Mouse (Mus musculus) C2C12 (cell line): ENCODE measurements around the gene Scyl2. TPM values are rescaled to one million over a fixed set of nuclear protein-coding genes. Genes with fewer than 3 reads are reported as not detected.

Experiments used
- H3K27me3 ChIP-seq: one replicate; pipeline ENCODE4 v1.6.1; 2011; ENCODE audit not compliant: control insufficient read depth, insufficient read depth, insufficient read length
- H3K36me3 ChIP-seq: one replicate; pipeline ENCODE4 v1.6.1; 2011; ENCODE audit not compliant: control insufficient read depth, insufficient read depth
- H3K4me3 ChIP-seq: one replicate; pipeline ENCODE4 v1.5.1; 2011; ENCODE audit warnings: mild to moderate bottlenecking, control low read depth; ENCODE audit not compliant: poor library complexity, insufficient read depth, severe bottlenecking
- H3K79me2 ChIP-seq: one replicate; pipeline ENCODE4 v1.6.1; 2011; ENCODE audit not compliant: control insufficient read depth, insufficient read depth
- H3K79me3 ChIP-seq: one replicate; pipeline ENCODE4 v1.6.1; 2011; ENCODE audit warnings: low read depth, control low read depth
- H3ac ChIP-seq: one replicate; pipeline ENCODE3; 2011; ENCODE audit warnings: low read depth; ENCODE audit not compliant: control insufficient read depth, insufficient read length
- CEBPB ChIP-seq: IDR thresholded peaks from one replicate; pipeline ENCODE4 v1.6.1; 2011; ENCODE audit warnings: low read depth, mild to moderate bottlenecking, control low read depth, moderate library complexity
- CTCF ChIP-seq: IDR thresholded peaks from one replicate; pipeline ENCODE4 v1.5.1; 2011; ENCODE audit not compliant: control insufficient read depth, insufficient read depth, insufficient read length
- FOSL1 ChIP-seq: IDR thresholded peaks from one replicate; pipeline ENCODE4 v1.8.0; 2011; ENCODE audit warnings: mild to moderate bottlenecking, low read length; ENCODE audit not compliant: poor library complexity, insufficient read depth, severe bottlenecking
- MAX ChIP-seq: IDR thresholded peaks from one replicate; pipeline ENCODE4 v1.6.1; 2011; ENCODE audit warnings: mild to moderate bottlenecking, control low read depth
- MYOD1 ChIP-seq: IDR thresholded peaks from one replicate; pipeline ENCODE4 v1.6.1; 2011; ENCODE audit warnings: low read depth; ENCODE audit not compliant: control insufficient read depth, insufficient read length
- MYOG ChIP-seq: IDR thresholded peaks from one replicate; pipeline ENCODE4 v1.6.1; 2011; ENCODE audit not compliant: control insufficient read depth, insufficient read length; ENCODE audit errors: extremely low read depth
- USF1 ChIP-seq: IDR thresholded peaks from one replicate; pipeline ENCODE4 v1.6.1; 2011; ENCODE audit warnings: low read depth, mild to moderate bottlenecking, control low read depth, moderate library complexity
- polyA plus RNA-seq: library from polyadenylated mRNA; unstranded; fragments of >200 nt; fragmentation: generic; extraction: Trizol; gene quantifications from one replicate; pipeline ENCODE4 v1.2.1, GENCODE M21; 2012; ENCODE audit warnings: missing spikeins

Gene Scyl2
- polyA plus RNA-seq, 1 experiment: 6.7 TPM

GRCm38 (mm10) chr10:89633121-89633520 lies 53.0 kb downstream of the Scyl2 start:
- Histone ChIP-seq H3K4me3 (no peak overlapping the region), H3K79me3 (no peaks in the 10 kb centered on the region), H3K79me2 (no peaks in the 10 kb centered on the region), H3K27me3 (no peaks in the 10 kb centered on the region), H3K36me3 (no peaks in the 10 kb centered on the region), H3ac (no peak overlapping the region)
- TF ChIP-seq CEBPB (no peak), MYOD1 (no peak), CTCF (no peak), MYOG (no peak)

- Histone ChIP-seq H3ac (no peak overlapping the region), H3K27me3 (no peaks in the 10 kb centered on the region), H3K79me2 (no peaks in the 10 kb centered on the region), H3K4me3 (no peak overlapping the region), H3K79me3 (no peaks in the 10 kb centered on the region), H3K36me3 (no peaks in the 10 kb centered on the region)
- TF ChIP-seq USF1: no peak
- TF ChIP-seq CEBPB: no peak
- TF ChIP-seq MYOD1: no peak
- no peak for TF ChIP-seq MYOG
- no peak for TF ChIP-seq MAX
- TF ChIP-seq CTCF: no peak
- TF ChIP-seq FOSL1: no peak
Measured at GRCm38 (mm10) chr10:89631831-89632230, 54.3 kb downstream of the Scyl2 start.

- H3K27me3 ChIP-seq: no peaks in the 10 kb centered on the region
Measured at GRCm38 (mm10) chr10:89630564-89630963, 55.5 kb downstream of the Scyl2 start.

GRCm38 (mm10) chr10:89630052-89630451 lies 56.0 kb downstream of the Scyl2 start:
- Histone ChIP-seq H3K36me3 (no peaks in the 10 kb centered on the region), H3K79me2 (no peaks in the 10 kb centered on the region), H3ac (no peak overlapping the region), H3K4me3 (no peak overlapping the region), H3K27me3 (no peaks in the 10 kb centered on the region), H3K79me3 (no peaks in the 10 kb centered on the region)
- TF ChIP-seq USF1 (no peak), CTCF (no peak), MAX (no peak), MYOG (no peak), CEBPB (no peak), MYOD1 (no peak), FOSL1 (no peak)

More at GRCm38 (mm10) chr10:89630564-89630963, 55.5 kb downstream of the Scyl2 start:
- Histone ChIP-seq H3K36me3 (no peaks in the 10 kb centered on the region), H3K79me3 (no peaks in the 10 kb centered on the region), H3K79me2 (no peaks in the 10 kb centered on the region), H3ac (no peak overlapping the region), H3K4me3 (no peak overlapping the region)
- no peak for TF ChIP-seq CTCF

- no peak overlapping the region for H3ac ChIP-seq
- H3K79me3 ChIP-seq: no peaks in the 10 kb centered on the region
- no peaks in the 10 kb centered on the region for H3K36me3 ChIP-seq
- H3K4me3 ChIP-seq: no peak overlapping the region
- H3K79me2 ChIP-seq: no peaks in the 10 kb centered on the region
- H3K27me3 ChIP-seq: no peaks in the 10 kb centered on the region
- TF ChIP-seq CTCF (no peak), FOSL1 (no peak), MYOD1 (no peak), CEBPB (no peak), MYOG (no peak), MAX (no peak), USF1 (no peak)
Measured at GRCm38 (mm10) chr10:89626714-89627113, 59.4 kb downstream of the Scyl2 start.

GRCm38 (mm10) chr10:89624196-89624595 lies 61.9 kb downstream of the Scyl2 start:
- Histone ChIP-seq H3K36me3 (no peaks in the 10 kb centered on the region), H3K27me3 (no peaks in the 10 kb centered on the region), H3K4me3 (no peak overlapping the region), H3K79me3 (no peaks in the 10 kb centered on the region), H3K79me2 (no peaks in the 10 kb centered on the region), H3ac (no peak overlapping the region)
- TF ChIP-seq CEBPB (no peak), MAX (no peak), MYOD1 (no peak), MYOG (no peak), CTCF (no peak), FOSL1 (no peak), USF1 (no peak)
